Mouse (Mus musculus) activated CD4-positive, CD25-positive, alpha-beta regulatory T cell, adult 4 months (primary cell): ENCODE measurements around the gene Celf2. TPM values are rescaled to one million over a fixed set of nuclear protein-coding genes. Genes with fewer than 3 reads are reported as not detected.

Experiments
- ATAC-seq: one replicate; pipeline ENCODE4 v1.8.0; 2017
- polyA plus RNA-seq, 2 experiments: library from polyadenylated mRNA; unstranded; fragments of 100-300 nt; shearing (Covaris generic); gene quantifications; one replicate each; pipeline ENCODE4 v1.2.1; 2017

Gene Celf2
- polyA plus RNA-seq, 2 experiments from 2014 or later: 182 to 204 TPM

GRCm38 (mm10) chr2:7080086-7080485, 429.3 kb downstream of the Celf2 start:
- ATAC-seq: no peak

GRCm38 (mm10) chr2:7079390-7079789, 430.0 kb downstream of the Celf2 start:
- ATAC-seq: no peak

- no peak for ATAC-seq
These were observed 435.6 kb downstream of the Celf2 start for GRCm38 (mm10) chr2:7073730-7074129.

- ATAC-seq: no peak
These were observed 436.8 kb downstream of the Celf2 start for GRCm38 (mm10) chr2:7072344-7073265.

- ATAC-seq: no peak
These were observed 439.9 kb downstream of the Celf2 start for GRCm38 (mm10) chr2:7069458-7069857.

GRCm38 (mm10) chr2:7068281-7068680, 441.1 kb downstream of the Celf2 start:
- no peak for ATAC-seq

- no peak for ATAC-seq
These were observed 445.7 kb downstream of the Celf2 start for GRCm38 (mm10) chr2:7063574-7064192.

GRCm38 (mm10) chr2:7060490-7061105, 448.8 kb downstream of the Celf2 start:
- no peak for ATAC-seq

GRCm38 (mm10) chr2:7056401-7056800, 453.0 kb downstream of the Celf2 start:
- ATAC-seq: no peak

- no peak for ATAC-seq
These were observed 453.4 kb downstream of the Celf2 start for GRCm38 (mm10) chr2:7055958-7056357.

- ATAC-seq: no peak
These were observed 458.3 kb downstream of the Celf2 start for GRCm38 (mm10) chr2:7051090-7051489.

- no peak for ATAC-seq
These were observed 463.2 kb downstream of the Celf2 start for GRCm38 (mm10) chr2:7046155-7046554.

- ATAC-seq: no peak
These were observed 463.8 kb downstream of the Celf2 start for GRCm38 (mm10) chr2:7045531-7045930.

GRCm38 (mm10) chr2:7043770-7044459, 465.4 kb downstream of the Celf2 start:
- ATAC-seq: no peak

- ATAC-seq: no peak
These were observed 468.4 kb downstream of the Celf2 start for GRCm38 (mm10) chr2:7040940-7041339.

- no peak for ATAC-seq
These were observed 470.4 kb downstream of the Celf2 start for GRCm38 (mm10) chr2:7038991-7039390.

GRCm38 (mm10) chr2:7031389-7031788, 478.0 kb downstream of the Celf2 start:
- no peak for ATAC-seq

- no peak for ATAC-seq
These were observed 482.6 kb downstream of the Celf2 start for GRCm38 (mm10) chr2:7026737-7027136.

GRCm38 (mm10) chr2:7025594-7025993, 483.8 kb downstream of the Celf2 start:
- ATAC-seq: no peak

GRCm38 (mm10) chr2:7022184-7022583, 487.2 kb downstream of the Celf2 start:
- ATAC-seq: no peak

GRCm38 (mm10) chr2:7017384-7018113, 491.8 kb downstream of the Celf2 start:
- ATAC-seq: no peak

GRCm38 (mm10) chr2:7013126-7013525, 496.2 kb downstream of the Celf2 start:
- ATAC-seq: no peak
